Comparison of ENCODE assay signal across 9 mouse cellular contexts in genomic region chr14:28505586-28506375, GRCm38 (mm10). TPM values are rescaled to one million over a fixed set of nuclear protein-coding genes. Genes with fewer than 3 reads are reported as not detected.
DNase-seq lines count a peak whose midpoint lies in the region; ATAC-seq and TF ChIP-seq lines count a peak whose summit lies in the region.
"Had no signal": no experiment of that assay in that cellular context is flagged by ENCODE, and none has a peak within 500 bp of the region (broad histone marks: within the 10 kb centered on the region; RNA-seq: fewer than 3 reads in every experiment).

No protein-coding gene starts in this region.

- H3K27me3 ChIP-seq in lung, embryonic 16.5 days (ENCODE audit: control insufficient read depth, insufficient read depth, low read depth, low read length), result peaks cover 43% of the 10 kb centered on the region
- H3K27me3 ChIP-seq in small intestine, adult 2 months (ENCODE audit: control insufficient read depth, insufficient read depth, low read length), result peaks cover 53% of the 10 kb centered on the region

- peak overlapping the region; percentile 71 for H3K4me2 ChIP-seq in lung, embryonic 16.5 days (ENCODE audit: low read depth, low read length)

- WGBS in lung, embryonic 16.5 days, result under 1% methylated on average over 62 of the region's 62 CpGs
- WGBS in small intestine, adult 2 months, result under 1% methylated on average over 62 of the region's 62 CpGs

- DNase-seq in left cerebral cortex, postnatal 25 days (ENCODE audit: low spot score in 2 of 2), result peak; percentile 12 to 37
- DNase-seq in left cerebral cortex, adult 9 months (ENCODE audit: low spot score in 2 of 2), result no peak
- peak; percentile 65 for DNase-seq in adrenal gland, postnatal 25 days
- DNase-seq in gastrocnemius, postnatal 14 days, result peak; percentile 41
- peak; percentile 30 for DNase-seq in kidney, adult 11 months
- DNase-seq in c-Kit-positive CD71-positive TER-119-positive erythroid progenitor cells, embryonic 14.5 days (ENCODE audit: low spot score), result no peak

- peak overlapping the region; percentile 82 for H3K9ac ChIP-seq in lung, embryonic 16.5 days (ENCODE audit: low read length)

- no peaks in the 10 kb centered on the region for H3K9me3 ChIP-seq in lung, embryonic 16.5 days (ENCODE audit: control insufficient read depth, low read length)

- no peak for TF ChIP-seq CTCF in small intestine, adult 2 months (IDR thresholded peaks at IDR 0.05; ENCODE audit: extremely low read depth, insufficient read length, insufficient replicate concordance, low read depth, low read length)

- peak; percentile 37; the same call in 1 of the 2 replicates for ATAC-seq in lung, embryonic 16.5 days (ENCODE audit: low read depth)

- no peak for TF ChIP-seq POLR2A in small intestine, adult 2 months (IDR thresholded peaks at IDR 0.05; ENCODE audit: low read depth, low read length)

- no peaks in the 10 kb centered on the region for H3K36me3 ChIP-seq in lung, embryonic 16.5 days (ENCODE audit: control insufficient read depth, insufficient read depth, low read length)
- no peaks in the 10 kb centered on the region for H3K36me3 ChIP-seq in small intestine, adult 2 months (ENCODE audit: control insufficient read depth, insufficient read depth, low read length)

- peaks cover 16% of the 10 kb centered on the region for H3K4me1 ChIP-seq in lung, embryonic 16.5 days (replicated peaks; ENCODE audit: control insufficient read depth, insufficient read depth, low read length)
- H3K4me1 ChIP-seq in small intestine, adult 2 months (ENCODE audit: control insufficient read depth, insufficient read depth, insufficient read length, low read length), result peaks cover 5% of the 10 kb centered on the region; the same call in 1 of the 2 replicates

- peak overlapping the region; percentile 92 for H3K27ac ChIP-seq in lung, embryonic 16.5 days (ENCODE audit: low read length)
- peak overlapping the region; percentile 36 for H3K27ac ChIP-seq in small intestine, adult 2 months (ENCODE audit: insufficient read depth, low read depth, low read length)
- H3K27ac ChIP-seq: macrophage had no signal

- H3K4me3 ChIP-seq in lung, embryonic 16.5 days (ENCODE audit: low read length), result peak overlapping the region; percentile 66
- peak overlapping the region; percentile 70 for H3K4me3 ChIP-seq in small intestine, adult 2 months (ENCODE audit: low read depth, low read length)

- intact Hi-C loops in left cerebral cortex, postnatal 25 days (cut with DNase I), result loop anchor here (2.0 to 10.0 kb wide), 5 partner anchors 181 to 697 kb away; no protein-coding TSS in a partner anchor
- intact Hi-C loops in gastrocnemius, postnatal 14 days (cut with DNase I; ENCODE audit: low total_unique reads), result no loop called here

RNA-seq across cellular contexts. Expression of gene Wnt5a, which starts 1.2 kb away (rescaled TPM):
- total RNA-seq in left cerebral cortex, postnatal 25 days (2021), result 1 to 10 TPM; 7.6 to 7.7 TPM
- 42.5 and 48.3 TPM in 2 replicates for total RNA-seq in adrenal gland, postnatal 25 days (2021)
- 1 to 10 TPM; 6.6 to 10.0 TPM for total RNA-seq in gastrocnemius, postnatal 14 days (2021)
- 20.0 and 22.8 TPM in 2 replicates for polyA plus RNA-seq in lung, embryonic 16.5 days (2015; fragmentation: Nextera tagmentation; extraction: Ambion mirVana)
- 4.4 and 7.4 TPM in 2 replicates for polyA plus RNA-seq in small intestine, adult 2 months (2012; rRNA removed)
- polyA plus RNA-seq: macrophage had no signal

Comparison
In these comparisons a context has a peak if more than half of its experiments do, and no peak if none do; other contexts are left out.
1. DNase-seq: peak in left cerebral cortex, postnatal 25 days (2 of 2), adrenal gland, postnatal 25 days (single experiment), gastrocnemius, postnatal 14 days (single experiment) and kidney, adult 11 months (single experiment); none in left cerebral cortex, adult 9 months (0 of 2) and c-Kit-positive CD71-positive TER-119-positive erythroid progenitor cells, embryonic 14.5 days (single experiment).